Mouse (Mus musculus) MEL (cell line): ENCODE measurements around the gene Wbp2. TPM values are rescaled to one million over a fixed set of nuclear protein-coding genes. Genes with fewer than 3 reads are reported as not detected.

Experiments used
- DNase-seq: peaks from one replicate; pipeline ENCODE4 v3.0.0; 2011; ENCODE audit warnings: low read depth, low spot score
- H3K27ac ChIP-seq: 2 replicates; pipeline ENCODE4 v1.5.1; 2012; ENCODE audit warnings: low read depth, mild to moderate bottlenecking, control low read depth, low read length, moderate library complexity; ENCODE audit not compliant: control insufficient read depth
- H3K27me3 ChIP-seq, 2 experiments: fragments of 150-350 bp in 1 of 2; sonication (generic) in 1 of 2; 2 replicates each; pipeline ENCODE4 v1.6.1; 2012; ENCODE audit warnings: low read length in 2 of 2, mild to moderate bottlenecking in 2 of 2, improper control_type of control experiment in 1 of 2, moderate library complexity in 1 of 2; ENCODE audit not compliant: insufficient read depth in 2 of 2, control insufficient read depth in 1 of 2
- H3K36me3 ChIP-seq, 2 experiments: 2 replicates each; pipeline ENCODE4 v1.6.1; 2012 to 2014; ENCODE audit warnings: low read length in 2 of 2, improper control_type of control experiment in 1 of 2, inconsistent platforms in 1 of 2, mild to moderate bottlenecking in 1 of 2; ENCODE audit not compliant: insufficient read depth in 2 of 2, control insufficient read depth in 1 of 2
- H3K4me1 ChIP-seq, 2 experiments: fragments of 150-350 bp in 1 of 2; sonication (generic) in 1 of 2; 2 replicates each; pipeline ENCODE4 v1.6.1; 2012; ENCODE audit warnings: low read length in 2 of 2, improper control_type of control experiment in 1 of 2, mild to moderate bottlenecking in 1 of 2; ENCODE audit not compliant: insufficient read depth in 2 of 2, control insufficient read depth in 1 of 2
- H3K4me3 ChIP-seq, 2 experiments: fragments of 150-350 bp in 1 of 2; sonication (generic) in 1 of 2; 2 replicates each; pipeline ENCODE4 v1.5.1; 2012; ENCODE audit warnings: low read depth in 2 of 2, low read length in 2 of 2, mild to moderate bottlenecking in 2 of 2, moderate library complexity in 2 of 2, control low read depth in 1 of 2, improper control_type of control experiment in 1 of 2; ENCODE audit not compliant: control insufficient read depth in 1 of 2, insufficient read depth in 1 of 2
- H3K79me2 ChIP-seq: 2 replicates; pipeline ENCODE4 v1.6.1; 2012; ENCODE audit warnings: mild to moderate bottlenecking, low read length, moderate library complexity; ENCODE audit not compliant: control insufficient read depth, poor library complexity, insufficient read depth
- H3K9ac ChIP-seq: 2 replicates; pipeline ENCODE4 v1.6.1; 2012; ENCODE audit warnings: low read depth, mild to moderate bottlenecking, control low read depth, low read length, moderate library complexity; ENCODE audit not compliant: control insufficient read depth, poor library complexity, severe bottlenecking
- H3K9me3 ChIP-seq: fragments of 150-350 bp; sonication (generic); replicated peaks from 2 replicates; pipeline ENCODE4 v1.6.1; 2012; ENCODE audit warnings: mild to moderate bottlenecking, low read length, improper control_type of control experiment, moderate library complexity; ENCODE audit not compliant: insufficient read depth
- BHLHE40 ChIP-seq: IDR thresholded peaks from 2 replicates; pipeline ENCODE4 v1.6.1; 2012; ENCODE audit warnings: low read depth, mild to moderate bottlenecking, inconsistent platforms, low read length, improper control_type of control experiment, borderline replicate concordance
- E2F4 ChIP-seq: IDR thresholded peaks from 2 replicates; pipeline ENCODE4 v1.6.1; 2011; ENCODE audit warnings: low read depth, low read length, improper control_type of control experiment, borderline replicate concordance
- ELF1 ChIP-seq: IDR thresholded peaks from 2 replicates; pipeline ENCODE4 v1.6.1; 2014; ENCODE audit warnings: low read depth, mild to moderate bottlenecking, inconsistent platforms, low read length, improper control_type of control experiment, moderate library complexity
- GATA1 ChIP-seq: IDR thresholded peaks from 2 replicates; pipeline ENCODE4 v1.6.1; 2011; ENCODE audit warnings: low read depth, low read length, improper control_type of control experiment
- HCFC1 ChIP-seq: IDR thresholded peaks from 2 replicates; pipeline ENCODE4 v1.6.1; 2012; ENCODE audit warnings: low read depth, mild to moderate bottlenecking, inconsistent platforms, low read length, improper control_type of control experiment, moderate library complexity
- MAFK ChIP-seq: IDR thresholded peaks from 2 replicates; pipeline ENCODE4 v1.6.1; 2011; ENCODE audit warnings: low read depth, mild to moderate bottlenecking, low read length, improper control_type of control experiment, borderline replicate concordance
- MAX ChIP-seq: IDR thresholded peaks from 2 replicates; pipeline ENCODE4 v1.6.1; 2011; ENCODE audit warnings: low read length, improper control_type of control experiment
- MAZ ChIP-seq: IDR thresholded peaks from 2 replicates; pipeline ENCODE4 v1.6.1; 2012; ENCODE audit warnings: low read depth, mild to moderate bottlenecking, inconsistent platforms, low read length, improper control_type of control experiment
- MEF2A ChIP-seq: IDR thresholded peaks from 2 replicates; pipeline ENCODE4 v1.6.1; 2014; ENCODE audit warnings: low read depth, mild to moderate bottlenecking, inconsistent platforms, low read length, improper control_type of control experiment; ENCODE audit not compliant: poor library complexity, insufficient replicate concordance, severe bottlenecking; ENCODE audit errors: extremely low read depth
- MXI1 ChIP-seq: IDR thresholded peaks from 2 replicates; pipeline ENCODE4 v1.6.1; 2011; ENCODE audit warnings: mild to moderate bottlenecking, low read depth, low read length, improper control_type of control experiment
- MYB ChIP-seq: IDR thresholded peaks from 2 replicates; pipeline ENCODE4 v1.6.1; 2011; ENCODE audit warnings: mild to moderate bottlenecking, low read depth, low read length, improper control_type of control experiment
- MYC ChIP-seq: IDR thresholded peaks from 2 replicates; pipeline ENCODE4 v1.6.1; 2011; ENCODE audit warnings: low read depth, mild to moderate bottlenecking, low read length, improper control_type of control experiment, moderate library complexity
- NRF1 ChIP-seq: IDR thresholded peaks from 2 replicates; pipeline ENCODE4 v1.6.1; 2014; ENCODE audit warnings: low read depth, mild to moderate bottlenecking, inconsistent platforms, low read length, improper control_type of control experiment, moderate library complexity; ENCODE audit not compliant: poor library complexity, insufficient read depth, severe bottlenecking
- POLR2A ChIP-seq, 2 experiments: IDR thresholded peaks; 2 replicates each; pipeline ENCODE4 v1.6.1; 2011 to 2012; ENCODE audit warnings: low read length in 2 of 2, mild to moderate bottlenecking in 2 of 2, control low read depth in 1 of 2, improper control_type of control experiment in 1 of 2, low read depth in 1 of 2, moderate library complexity in 1 of 2; ENCODE audit not compliant: control insufficient read depth in 1 of 2, insufficient read depth in 1 of 2, poor library complexity in 1 of 2
- POLR2AphosphoS2 ChIP-seq: IDR thresholded peaks from 2 replicates; pipeline ENCODE4 v1.6.1; 2011; ENCODE audit warnings: low read length, improper control_type of control experiment
- RAD21 ChIP-seq: IDR thresholded peaks from 2 replicates; pipeline ENCODE4 v1.6.1; 2011; ENCODE audit warnings: mild to moderate bottlenecking, low read depth, low read length, improper control_type of control experiment
- SIN3A ChIP-seq: IDR thresholded peaks from 2 replicates; pipeline ENCODE4 v1.6.1; 2012; ENCODE audit warnings: low read length, improper control_type of control experiment, inconsistent platforms
- TBP ChIP-seq: IDR thresholded peaks from 2 replicates; pipeline ENCODE4 v1.8.0; 2011; ENCODE audit warnings: low read depth, low read length, improper control_type of control experiment
- UBTF ChIP-seq: IDR thresholded peaks from 2 replicates; pipeline ENCODE4 v1.6.1; 2012; ENCODE audit warnings: low read depth, mild to moderate bottlenecking, inconsistent platforms, low read length, improper control_type of control experiment, moderate library complexity, borderline replicate concordance; ENCODE audit not compliant: insufficient read depth
- ZKSCAN1 ChIP-seq: IDR thresholded peaks from 2 replicates; pipeline ENCODE4 v1.6.1; 2012; ENCODE audit warnings: low read depth, mild to moderate bottlenecking, inconsistent platforms, low read length, improper control_type of control experiment, moderate library complexity
- ZMIZ1 ChIP-seq: IDR thresholded peaks from 2 replicates; pipeline ENCODE4 v1.6.1; 2012; ENCODE audit warnings: low read depth, mild to moderate bottlenecking, inconsistent platforms, low read length, improper control_type of control experiment, moderate library complexity
- ZNF384 ChIP-seq: IDR thresholded peaks from 2 replicates; pipeline ENCODE4 v1.6.1; 2012; ENCODE audit warnings: low read depth, mild to moderate bottlenecking, inconsistent platforms, low read length, improper control_type of control experiment
- polyA plus RNA-seq, 2 experiments: library from polyadenylated mRNA; stranded (reverse) in 1 of 2; unstranded in 1 of 2; fragments of >175 nt in 1 of 2; fragments of >200 nt in 1 of 2; gene quantifications; 2 replicates each; pipeline versions ENCODE4 v1.2.1 to v1.2.4; 2012; ENCODE audit warnings: low replicate concordance in 2 of 2, low read depth in 1 of 2; ENCODE audit not compliant: insufficient read length in 2 of 2, insufficient read depth in 1 of 2, missing spikeins in 1 of 2
- total RNA-seq: library from RNA; depleted of rRNA; stranded (reverse); fragments of 300-350 nt; gene quantifications from 2 replicates; pipeline ENCODE4 v1.2.3, GENCODE M21; 2012

The Wbp2 gene
- total and polyA plus RNA-seq, 3 experiments: 16.5 to 75.8 TPM; not detected in 1

- no peak overlapping the region for H3K9ac ChIP-seq
- TF ChIP-seq POLR2A (IDR thresholded peaks at IDR 0.05; ENCODE audit: control insufficient read depth in 1 of 2, insufficient read depth in 1 of 2, low read depth in 1 of 2, low read length in 2 of 2, poor library complexity in 1 of 2) (peak in 1 of 2 experiments; percentile 28; a peak in 1 of 4 replicates), MAFK (no peak)
- H3K27me3 ChIP-seq: no peaks in the 10 kb centered on the region
- no peak for DNase-seq
- H3K4me1 ChIP-seq: peaks cover 0 to 10% of the 10 kb centered on the region in 2 experiments; a peak in 2 of 4 replicates
- no peak overlapping the region for H3K27ac ChIP-seq
- no peak overlapping the region for H3K4me3 ChIP-seq
- H3K36me3 ChIP-seq: peaks cover 4 to 12% of the 10 kb centered on the region in 2 experiments; a peak in 3 of 4 replicates
- H3K9me3 ChIP-seq: no peaks in the 10 kb centered on the region
- H3K79me2 ChIP-seq: peaks cover 14% of the 10 kb centered on the region
Measured at GRCm38 (mm10) chr11:116127986-116128385, 41.2 kb upstream of the Wbp2 start.

GRCm38 (mm10) chr11:116127156-116127980, 40.6 kb upstream of the Wbp2 start, which contains the start of gene Trim47:
Gene Trim47 (minus strand): TSS chr11:116127210.
- peaks cover 4 to 15% of the 10 kb centered on the region in 2 experiments; a peak in 3 of 4 replicates for H3K36me3 ChIP-seq

DNA sequence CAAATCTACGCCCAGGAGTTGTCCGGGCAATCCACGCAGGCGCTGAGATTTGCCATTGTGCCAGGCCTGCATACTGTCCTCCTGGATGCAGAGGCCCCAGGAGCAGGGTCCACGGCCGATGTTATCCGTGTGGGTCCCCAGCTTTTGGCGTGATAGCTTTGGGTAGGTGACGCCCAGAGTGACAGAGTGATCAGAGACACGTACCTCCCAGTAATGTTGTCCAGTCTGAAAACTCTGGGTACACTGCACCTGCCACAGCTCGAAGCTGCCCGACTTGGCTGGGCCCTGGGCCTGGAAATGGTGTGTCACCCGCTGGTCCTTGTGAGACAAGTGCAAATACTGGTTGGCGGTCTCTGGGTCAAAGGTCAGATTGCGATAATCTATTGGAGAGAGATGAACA, 39.5 kb upstream of the Wbp2 start:
- Histone ChIP-seq H3K36me3 (peaks cover 2 to 16% of the 10 kb centered on the region in 2 experiments; a peak in 3 of 4 replicates), H3K9ac (no peak overlapping the region), H3K4me3 (no peak overlapping the region), H3K4me1 (peaks cover 0 to 10% of the 10 kb centered on the region in 2 experiments; a peak in 2 of 4 replicates), H3K79me2 (peaks cover 14% of the 10 kb centered on the region), H3K27me3 (no peaks in the 10 kb centered on the region), H3K27ac (no peak overlapping the region), H3K9me3 (no peaks in the 10 kb centered on the region)
- DNase-seq: no peak
- TF ChIP-seq E2F4 (no peak), MAZ (no peak), SIN3A (no peak), ZMIZ1 (no peak), BHLHE40 (no peak), MEF2A (no peak), TBP (no peak), UBTF (no peak), POLR2A (IDR thresholded peaks at IDR 0.05; ENCODE audit: control insufficient read depth in 1 of 2, insufficient read depth in 1 of 2, low read depth in 1 of 2, low read length in 2 of 2, poor library complexity in 1 of 2) (no peak), MXI1 (no peak), NRF1 (no peak), RAD21 (no peak), HCFC1 (no peak), ZNF384 (no peak), ZKSCAN1 (no peak), MYC (no peak), MYB (no peak), POLR2AphosphoS2 (no peak), MAX (no peak), GATA1 (no peak)

More at GRCm38 (mm10) chr11:116127156-116127980, 40.6 kb upstream of the Wbp2 start, which contains the start of gene Trim47:
- Histone ChIP-seq H3K4me1 (peaks cover 0 to 10% of the 10 kb centered on the region in 2 experiments; a peak in 2 of 4 replicates), H3K27me3 (no peaks in the 10 kb centered on the region), H3K9ac (no peak within 1 kb of the TSS), H3K4me3 (no peak within 1 kb of the TSS), H3K79me2 (peaks cover 14% of the 10 kb centered on the region), H3K27ac (no peak within 1 kb of the TSS), H3K9me3 (no peaks in the 10 kb centered on the region)
- DNase-seq: no peak
- TF ChIP-seq ELF1: no peak
- peak in 1 of 2 experiments; percentile 7; a peak in 1 of 4 replicates for TF ChIP-seq POLR2A (IDR thresholded peaks at IDR 0.05; ENCODE audit: control insufficient read depth in 1 of 2, insufficient read depth in 1 of 2, low read depth in 1 of 2, low read length in 2 of 2, poor library complexity in 1 of 2)
